Mouse (Mus musculus) CD4-positive, CD25-positive, alpha-beta regulatory T cell, adult 2 months (primary cell): Measurements from ENCODE around the gene Lgi4.

Experiments used
- DNase-seq: peaks from one replicate; pipeline ENCODE4 v3.0.0-alpha.2; 2012; ENCODE audit warnings: low read depth, low spot score

Gene Lgi4

GRCm38 (mm10) chr7:31051321-31052021 is 7.7 kb upstream of the Lgi4 start, which contains the start of gene Fxyd7:
TSS of gene Fxyd7 (minus strand) at chr7:31051467.
- DNase-seq, result peak; percentile 54

DNA sequence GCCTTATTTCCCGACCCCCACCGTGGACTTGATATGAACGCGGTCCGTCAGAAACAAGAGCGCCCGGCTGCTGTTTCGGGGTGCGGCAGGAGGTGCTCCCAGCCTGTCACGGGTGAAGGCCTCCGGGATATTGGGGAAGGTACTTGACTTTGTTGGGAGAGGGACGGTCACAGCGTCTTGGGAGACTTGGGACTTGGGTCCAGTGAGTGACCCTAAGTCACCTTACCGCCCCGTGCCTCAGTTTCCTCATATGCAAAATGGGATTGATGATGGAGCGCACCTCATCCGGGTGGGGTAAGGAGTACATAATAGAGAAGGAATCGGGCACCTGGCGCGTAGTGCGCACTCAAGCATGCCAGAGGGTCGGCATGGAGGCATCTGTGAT is 6.9 kb upstream of the Lgi4 start:
- peak; percentile 16 for DNase-seq

DNA sequence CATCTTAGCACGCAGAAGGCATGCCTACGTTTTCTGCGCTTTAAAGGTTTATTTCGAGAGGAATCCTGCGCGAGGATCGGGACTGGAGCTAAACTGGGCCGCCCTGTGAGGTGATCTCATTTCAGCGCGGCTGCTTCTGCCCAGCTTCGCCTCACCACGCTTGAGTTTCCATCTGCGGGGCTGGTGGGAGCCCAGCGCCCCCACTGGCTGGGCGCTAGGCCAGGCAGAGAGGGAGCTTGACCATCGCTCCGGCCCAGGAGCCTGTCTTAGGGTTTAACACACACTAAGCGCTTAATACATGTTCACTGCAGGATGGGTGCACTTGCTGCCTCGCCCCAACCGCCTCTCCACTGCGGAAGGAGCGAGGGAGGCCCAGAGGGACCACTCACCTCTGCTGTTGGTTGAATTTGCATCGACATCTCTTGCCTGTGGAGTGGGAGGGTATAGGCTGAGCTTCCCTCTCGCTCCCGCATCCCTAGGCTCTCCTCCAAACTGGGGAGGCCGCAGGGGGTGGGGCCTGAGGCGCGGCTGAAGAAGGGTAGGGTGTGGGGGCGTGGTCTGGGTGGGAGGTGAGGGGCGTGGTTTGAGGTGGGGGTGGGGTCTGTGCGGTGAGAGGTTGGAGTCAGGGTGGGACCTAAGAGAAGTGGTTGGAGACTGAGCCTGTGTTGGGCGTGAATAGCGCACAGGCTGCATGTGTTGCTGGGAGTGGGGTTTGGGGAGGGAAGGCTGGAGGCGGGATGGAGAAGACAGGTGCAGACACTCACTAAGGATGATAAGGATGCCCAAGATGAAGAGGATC is 6.3 kb upstream of the Lgi4 start:
- DNase-seq, result peak; percentile 62

GRCm38 (mm10) chr7:31053882-31054447 is 5.2 kb upstream of the Lgi4 start:
- no peak for DNase-seq

GRCm38 (mm10) chr7:31054661-31055320 is 4.4 kb upstream of the Lgi4 start:
- no peak for DNase-seq

DNA sequence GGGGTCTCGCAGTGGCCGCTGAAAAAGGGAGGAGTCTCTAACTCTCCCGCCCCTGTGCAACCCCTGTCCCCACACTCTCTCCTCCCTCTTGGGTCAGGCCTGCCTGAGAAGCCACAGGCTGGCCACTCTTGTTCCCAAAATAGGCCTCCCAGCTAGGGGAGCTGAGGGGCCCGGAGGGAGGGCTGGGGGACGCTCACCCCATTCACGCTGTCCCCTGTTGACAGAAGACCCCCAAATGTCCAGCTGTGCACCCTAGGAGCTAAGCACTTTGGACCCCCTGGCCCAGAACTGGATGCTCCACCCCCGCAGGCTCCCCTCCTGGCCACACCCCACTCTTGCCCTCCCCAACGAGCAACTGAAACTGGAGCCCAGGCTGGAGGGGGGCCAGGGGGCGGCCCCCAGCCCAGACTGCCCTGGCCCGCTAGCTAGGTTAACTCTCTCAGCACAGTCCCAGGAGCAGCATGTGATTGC is 3.8 kb upstream of the Lgi4 start:
- no peak for DNase-seq

GRCm38 (mm10) chr7:31055883-31056282 is 3.3 kb upstream of the Lgi4 start:
- DNase-seq, result no peak

GRCm38 (mm10) chr7:31056448-31056847 is 2.7 kb upstream of the Lgi4 start:
- DNase-seq, result no peak

GRCm38 (mm10) chr7:31057071-31057470 is 2.1 kb upstream of the Lgi4 start, which contains the start of gene Fxyd1:
TSS of gene Fxyd1 (minus strand) at chr7:31057199.
- no peak for DNase-seq

GRCm38 (mm10) chr7:31057730-31058129 is 1.4 kb upstream of the Lgi4 start:
- DNase-seq, result no peak

GRCm38 (mm10) chr7:31058211-31058610 is 931 bp upstream of the Lgi4 start:
- DNase-seq, result no peak

GRCm38 (mm10) chr7:31059919-31060620 is 928 bp downstream of the Lgi4 start:
- no peak for DNase-seq

GRCm38 (mm10) chr7:31060621-31061010 is 1.5 kb downstream of the Lgi4 start:
- DNase-seq, result no peak

GRCm38 (mm10) chr7:31063074-31063560 is 4.0 kb downstream of the Lgi4 start:
- DNase-seq, result no peak

DNA sequence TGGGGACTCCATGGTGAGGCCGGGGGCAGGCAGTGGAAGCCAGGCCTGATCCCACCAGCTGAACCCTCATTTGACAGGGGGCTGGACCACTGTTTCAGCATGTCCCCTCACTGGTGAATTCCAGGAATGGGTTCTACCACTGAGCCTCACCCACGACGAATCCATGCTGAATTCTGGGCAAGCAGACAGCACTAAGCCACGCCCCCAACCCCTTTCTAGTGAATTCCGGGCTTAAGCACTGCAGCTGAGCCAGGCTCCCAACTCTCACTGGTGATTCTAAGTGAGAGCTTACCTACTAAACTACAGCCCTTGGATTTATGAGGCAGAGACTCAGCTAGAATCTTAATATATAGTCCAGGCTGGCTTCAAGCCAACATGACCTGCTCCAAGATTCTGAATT is 8.7 kb downstream of the Lgi4 start:
- no peak for DNase-seq

GRCm38 (mm10) chr7:31069491-31069890 is 10.3 kb downstream of the Lgi4 start:
- no peak for DNase-seq

DNA sequence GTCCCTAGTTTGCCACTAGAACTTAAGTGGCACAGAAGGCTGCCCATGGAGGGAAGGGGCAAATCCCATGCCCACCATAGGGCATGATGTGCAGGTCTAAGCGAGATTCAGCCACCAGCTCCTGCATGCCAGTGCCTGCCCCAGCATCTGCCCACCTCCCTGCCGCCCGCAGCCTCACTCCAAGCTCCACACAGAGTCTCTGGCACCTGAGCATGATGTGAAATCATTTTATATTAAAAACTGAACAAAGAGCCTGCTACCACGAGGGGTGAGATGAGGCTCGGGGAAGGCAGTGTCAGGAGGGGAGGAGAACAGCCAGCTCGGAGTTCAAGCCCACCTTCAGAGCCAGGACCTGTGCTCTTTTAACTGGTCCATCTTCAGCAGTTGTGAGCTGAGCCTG is 11.2 kb downstream of the Lgi4 start:
- DNase-seq, result no peak

GRCm38 (mm10) chr7:31072326-31072725 is 13.2 kb downstream of the Lgi4 start:
- DNase-seq, result no peak

DNA sequence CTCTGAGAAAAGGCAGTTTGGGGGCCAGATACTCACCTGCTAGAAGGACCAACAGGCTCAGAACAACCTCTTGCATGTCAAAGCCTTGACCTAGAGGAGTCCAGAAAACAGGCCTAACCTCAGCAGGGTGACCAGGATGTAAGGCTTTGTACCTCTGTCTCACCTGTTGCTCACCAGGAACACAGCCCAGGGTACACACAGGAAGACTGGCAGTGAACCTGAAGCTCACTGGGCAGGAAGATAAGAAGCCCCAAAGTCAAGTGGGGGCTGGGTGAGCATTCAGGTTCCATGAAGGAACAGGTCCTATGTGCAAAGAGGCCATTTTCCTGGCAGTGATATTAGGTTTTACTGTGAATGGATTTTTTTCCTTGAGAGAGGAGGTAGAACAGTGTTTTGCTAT is 14.4 kb downstream of the Lgi4 start:
- DNase-seq, result no peak

- no peak for DNase-seq
Measured at GRCm38 (mm10) chr7:31074061-31074712, 15.0 kb downstream of the Lgi4 start.

GRCm38 (mm10) chr7:31074713-31075069 is 15.5 kb downstream of the Lgi4 start:
- DNase-seq, result no peak
